Mouse (Mus musculus) forebrain, embryonic 11.5 days (tissue): Measurements from ENCODE around the gene Mif4gd. TPM values are rescaled to one million over a fixed set of nuclear protein-coding genes. Genes with fewer than 3 reads are reported as not detected.

Source experiments
- ATAC-seq: fragments of 200-750 bp; cut with Nextera tagmentation; replicated peaks from 2 replicates; pipeline ENCODE4 v1.8.0; 2017; ENCODE audit warnings: moderate TSS enrichment; ENCODE audit not compliant: low FRiP score
- DNase-seq: peaks from one replicate; pipeline ENCODE4 v3.0.0-alpha.2; 2017; ENCODE audit warnings: low spot score
- H3K27ac ChIP-seq: fragments of 300-500 bp; sonication (generic); 2 replicates; pipeline ENCODE4 v1.5.1; 2014; ENCODE audit warnings: low read depth, low read length
- H3K27me3 ChIP-seq: fragments of 300-500 bp; sonication (generic); 2 replicates; pipeline ENCODE4 v1.6.1; 2014; ENCODE audit warnings: mild to moderate bottlenecking, low read length, mixed read lengths; ENCODE audit not compliant: control insufficient read depth, insufficient read depth
- H3K36me3 ChIP-seq: fragments of 300-500 bp; sonication (generic); 2 replicates; pipeline ENCODE4 v1.6.1; 2014; ENCODE audit warnings: mild to moderate bottlenecking, low read length, moderate library complexity, mixed read lengths; ENCODE audit not compliant: control insufficient read depth, insufficient read depth
- H3K4me1 ChIP-seq: fragments of 300-500 bp; sonication (generic); replicated peaks from 2 replicates; pipeline ENCODE4 v1.6.1; 2014; ENCODE audit warnings: low read length, mixed read lengths; ENCODE audit not compliant: control insufficient read depth, insufficient read depth
- H3K4me2 ChIP-seq: fragments of 300-500 bp; sonication (generic); 2 replicates; pipeline ENCODE4 v1.6.1; 2014; ENCODE audit warnings: low read depth, mild to moderate bottlenecking, low read length, moderate library complexity, mixed read lengths; ENCODE audit not compliant: severe bottlenecking
- H3K4me3 ChIP-seq: fragments of 300-500 bp; sonication (generic); 2 replicates; pipeline ENCODE4 v1.5.1; 2014; ENCODE audit warnings: low read depth, low read length
- H3K9ac ChIP-seq: fragments of 300-500 bp; sonication (generic); 2 replicates; pipeline ENCODE4 v1.6.1; 2014; ENCODE audit warnings: low read length
- H3K9me3 ChIP-seq: fragments of 300-500 bp; sonication (generic); 2 replicates; pipeline ENCODE4 v1.6.1; 2016; ENCODE audit warnings: low read length, mixed read lengths; ENCODE audit not compliant: control insufficient read depth
- WGBS: fragments of 180-500 bp; shearing (Covaris S2); extraction: QIAGEN DNeasy Blood & Tissue Kit; methylation state at CpG from one replicate; pipeline ENCODE4 v1.1.7; 2014; 5-methylcytosine and 5-hydroxymethylcytosine counted together
- polyA plus RNA-seq: library from polyadenylated mRNA; unstranded; fragments of >200 nt; fragmentation: Nextera tagmentation; extraction: Ambion mirVana; gene quantifications from 2 replicates; pipeline ENCODE4 v1.2.1, GENCODE M21; 2014

Mif4gd gene
- polyA plus RNA-seq, 1 experiment from 2014 or later: 22.6 TPM

GRCm38 (mm10) chr11:115603476-115604303 is 9.1 kb downstream of the Mif4gd start, which contains the start of the genes Mrps7 and Gga3:
Mrps7 (plus strand) TSS chr11:115603925.
Gga3 (minus strand) TSS chr11:115604051.
- Histone ChIP-seq H3K9me3 (no peaks in the 10 kb centered on the region), H3K4me3 (peak within 1 kb of the TSS; percentile 96), H3K9ac (peak within 1 kb of the TSS; percentile 94), H3K36me3 (peaks cover 16% of the 10 kb centered on the region; the same call in 1 of the 2 replicates), H3K4me2 (peak within 1 kb of the TSS; percentile 94), H3K4me1 (peaks cover 10% of the 10 kb centered on the region), H3K27me3 (no peaks in the 10 kb centered on the region), H3K27ac (peak within 1 kb of the TSS; percentile 75)
- DNase-seq (peak; percentile 93), ATAC-seq (peak; percentile 98)
- WGBS: under 1% methylated on average over 91 of the region's 93 CpGs

- WGBS: 6% methylated on average over 15 of the region's 15 CpGs
- peak overlapping the region; percentile 96 for H3K4me3 ChIP-seq
- no peaks in the 10 kb centered on the region for H3K9me3 ChIP-seq
- ATAC-seq: no peak
- H3K4me1 ChIP-seq: peaks cover 10% of the 10 kb centered on the region
- H3K9ac ChIP-seq: peak overlapping the region; percentile 94
- no peaks in the 10 kb centered on the region for H3K27me3 ChIP-seq
- H3K36me3 ChIP-seq: peaks cover 16% of the 10 kb centered on the region; the same call in 1 of the 2 replicates
- H3K4me2 ChIP-seq: peak overlapping the region; percentile 58
- peak overlapping the region; percentile 75; the same call in 1 of the 2 replicates for H3K27ac ChIP-seq
- DNase-seq: no peak
Measured at GRCm38 (mm10) chr11:115603128-115603475, 9.7 kb downstream of the Mif4gd start.

- H3K36me3 ChIP-seq: peaks cover 2% of the 10 kb centered on the region; the same call in 1 of the 2 replicates
Measured at GRCm38 (mm10) chr11:115601174-115601573, 11.6 kb downstream of the Mif4gd start.

GRCm38 (mm10) chr11:115600743-115601142 is 12.0 kb downstream of the Mif4gd start:
- ATAC-seq (no peak), DNase-seq (no peak)
- H3K4me3 ChIP-seq: no peak overlapping the region
- H3K9ac ChIP-seq: no peak overlapping the region
- 96% methylated on average over 15 of the region's 15 CpGs for WGBS
- no peaks in the 10 kb centered on the region for H3K27me3 ChIP-seq
- H3K27ac ChIP-seq: no peak overlapping the region
- H3K36me3 ChIP-seq: no peaks in the 10 kb centered on the region; the same call in 1 of the 2 replicates
- no peaks in the 10 kb centered on the region for H3K9me3 ChIP-seq
- H3K4me1 ChIP-seq: peaks cover 10% of the 10 kb centered on the region
- no peak overlapping the region for H3K4me2 ChIP-seq

More at GRCm38 (mm10) chr11:115601174-115601573, 11.6 kb downstream of the Mif4gd start:
- H3K4me1 ChIP-seq: peaks cover 10% of the 10 kb centered on the region
- no peak overlapping the region for H3K4me3 ChIP-seq
- 96% methylated on average over 4 of the region's 4 CpGs for WGBS
- H3K27ac ChIP-seq: no peak overlapping the region
- H3K4me2 ChIP-seq: no peak overlapping the region
- DNase-seq: no peak
- no peak overlapping the region for H3K9ac ChIP-seq
- ATAC-seq: no peak
- H3K9me3 ChIP-seq: no peaks in the 10 kb centered on the region
- no peaks in the 10 kb centered on the region for H3K27me3 ChIP-seq

- H3K27me3 ChIP-seq: no peaks in the 10 kb centered on the region
- WGBS: 96% methylated on average over 7 of the region's 7 CpGs
- no peaks in the 10 kb centered on the region; the same call in 1 of the 2 replicates for H3K36me3 ChIP-seq
- no peak for ATAC-seq
- DNase-seq: no peak
- no peak overlapping the region for H3K27ac ChIP-seq
- H3K4me1 ChIP-seq: peaks cover 9% of the 10 kb centered on the region
- no peaks in the 10 kb centered on the region for H3K9me3 ChIP-seq
- H3K9ac ChIP-seq: no peak overlapping the region
- H3K4me2 ChIP-seq: no peak overlapping the region
- H3K4me3 ChIP-seq: no peak overlapping the region
Measured at GRCm38 (mm10) chr11:115599722-115600121, 13.0 kb downstream of the Mif4gd start.

GRCm38 (mm10) chr11:115598309-115598708 is 14.5 kb downstream of the Mif4gd start:
- Histone ChIP-seq H3K4me1 (peaks cover 7% of the 10 kb centered on the region), H3K27ac (no peak overlapping the region), H3K27me3 (no peaks in the 10 kb centered on the region), H3K4me3 (no peak overlapping the region), H3K36me3 (peaks cover 6% of the 10 kb centered on the region), H3K9ac (no peak overlapping the region), H3K9me3 (no peaks in the 10 kb centered on the region), H3K4me2 (no peak overlapping the region)
- DNase-seq (no peak), ATAC-seq (no peak)
- WGBS: 95% methylated on average over 4 of the region's 4 CpGs

GRCm38 (mm10) chr11:115595209-115595608 is 17.6 kb downstream of the Mif4gd start:
- 98% methylated on average over 3 of the region's 3 CpGs for WGBS

GRCm38 (mm10) chr11:115590526-115591075 is 22.2 kb downstream of the Mif4gd start:
- H3K27me3 ChIP-seq: no peaks in the 10 kb centered on the region
- ATAC-seq (no peak), DNase-seq (no peak)
- no peak overlapping the region for H3K27ac ChIP-seq
- H3K4me1 ChIP-seq: no peaks in the 10 kb centered on the region
- 95% methylated on average over 2 of the region's 2 CpGs for WGBS
- H3K9me3 ChIP-seq: no peaks in the 10 kb centered on the region
- H3K9ac ChIP-seq: no peak overlapping the region
- no peak overlapping the region for H3K4me3 ChIP-seq
- peaks cover 37% of the 10 kb centered on the region for H3K36me3 ChIP-seq
- H3K4me2 ChIP-seq: no peak overlapping the region

More at GRCm38 (mm10) chr11:115595209-115595608, 17.6 kb downstream of the Mif4gd start:
- no peaks in the 10 kb centered on the region for H3K9me3 ChIP-seq
- H3K27ac ChIP-seq: no peak overlapping the region
- H3K4me3 ChIP-seq: no peak overlapping the region
- no peak overlapping the region for H3K9ac ChIP-seq
- DNase-seq: no peak
- no peak for ATAC-seq
- H3K4me1 ChIP-seq: no peaks in the 10 kb centered on the region
- no peaks in the 10 kb centered on the region for H3K27me3 ChIP-seq
- H3K4me2 ChIP-seq: no peak overlapping the region
- H3K36me3 ChIP-seq: peaks cover 16% of the 10 kb centered on the region
